Mouse (Mus musculus) intestine, postnatal 0 days (tissue): ENCODE measurements at regions not wholly inside any gene's neighbourhood (a gene's known extent, or its start where the extent isn't known, plus 50 kb on each side); places are given as distances from the start of the nearest gene placed in this dataset.

Source experiments
- ATAC-seq: fragments of 200-750 bp; cut with Nextera tagmentation; 2 replicates; pipeline ENCODE4 v1.8.0; 2017; ENCODE audit warnings: mild to moderate bottlenecking, moderate TSS enrichment, moderate library complexity
- H3K27ac ChIP-seq: fragments of 300-500 bp; sonication (generic); 2 replicates; pipeline ENCODE4 v1.5.1; 2014; ENCODE audit warnings: mild to moderate bottlenecking, low read depth, low read length, moderate library complexity
- H3K27me3 ChIP-seq: fragments of 300-500 bp; sonication (generic); replicated peaks from 2 replicates; pipeline ENCODE4 v1.6.1; 2014; ENCODE audit warnings: low read length, mixed read lengths; ENCODE audit not compliant: control insufficient read depth, insufficient read depth
- H3K36me3 ChIP-seq: fragments of 300-500 bp; sonication (generic); 2 replicates; pipeline ENCODE4 v1.6.1; 2014; ENCODE audit warnings: mild to moderate bottlenecking, moderate library complexity; ENCODE audit not compliant: control insufficient read depth, insufficient read depth
- H3K4me1 ChIP-seq: fragments of 300-500 bp; sonication (generic); replicated peaks from 2 replicates; pipeline ENCODE4 v1.6.1; 2014; ENCODE audit warnings: antibody characterized with exemption, low read length, mixed read lengths; ENCODE audit not compliant: control insufficient read depth, insufficient read depth
- H3K4me2 ChIP-seq: fragments of 300-500 bp; sonication (generic); replicated peaks from 2 replicates; pipeline ENCODE4 v1.6.1; 2014; ENCODE audit warnings: low read depth, mild to moderate bottlenecking, moderate library complexity
- H3K4me3 ChIP-seq: fragments of 300-500 bp; sonication (generic); 2 replicates; pipeline ENCODE4 v1.5.1; 2014; ENCODE audit warnings: low read depth, low read length
- H3K9ac ChIP-seq: fragments of 300-500 bp; sonication (generic); 2 replicates; pipeline ENCODE4 v1.6.1; 2014; ENCODE audit warnings: mild to moderate bottlenecking, low read depth, low read length
- H3K9me3 ChIP-seq: fragments of 300-500 bp; sonication (generic); 2 replicates; pipeline ENCODE4 v1.6.1; 2016; ENCODE audit warnings: mixed run types; ENCODE audit not compliant: control insufficient read depth
- CTCF ChIP-seq: sonication (generic); IDR thresholded peaks from 2 replicates; pipeline ENCODE4 v1.5.1; 2016; ENCODE audit warnings: low read depth, mild to moderate bottlenecking, control low read depth, antibody characterized with exemption, moderate library complexity
- WGBS: fragments of 180-500 bp; shearing (Covaris S2); extraction: QIAGEN DNeasy Blood & Tissue Kit; methylation state at CpG from one replicate; pipeline ENCODE4 v1.1.7; 2014; 5-methylcytosine and 5-hydroxymethylcytosine counted together

- no peak for TF ChIP-seq CTCF
- Histone ChIP-seq H3K36me3 (no peaks in the 10 kb centered on the region), H3K27ac (no peak overlapping the region), H3K4me3 (no peak overlapping the region), H3K4me2 (no peak overlapping the region), H3K27me3 (no peaks in the 10 kb centered on the region), H3K9ac (no peak overlapping the region), H3K9me3 (no peaks in the 10 kb centered on the region), H3K4me1 (no peaks in the 10 kb centered on the region)
- ATAC-seq = no peak
- 65% methylated on average over 13 of the region's 13 CpGs for WGBS
Measured at GRCm38 (mm10) chr12:112293105-112293504, 147.1 kb downstream of the Kif26a start.

GRCm38 (mm10) chr12:112295337-112295941 is 149.4 kb downstream of the Kif26a start:
- no peak for ATAC-seq
- WGBS = 84% methylated on average over 6 of the region's 6 CpGs
- Histone ChIP-seq H3K4me3 (no peak overlapping the region), H3K4me1 (no peaks in the 10 kb centered on the region), H3K27me3 (no peaks in the 10 kb centered on the region), H3K4me2 (no peak overlapping the region), H3K36me3 (no peaks in the 10 kb centered on the region), H3K27ac (no peak overlapping the region), H3K9ac (no peak overlapping the region), H3K9me3 (no peaks in the 10 kb centered on the region)
- TF ChIP-seq CTCF = no peak

DNA sequence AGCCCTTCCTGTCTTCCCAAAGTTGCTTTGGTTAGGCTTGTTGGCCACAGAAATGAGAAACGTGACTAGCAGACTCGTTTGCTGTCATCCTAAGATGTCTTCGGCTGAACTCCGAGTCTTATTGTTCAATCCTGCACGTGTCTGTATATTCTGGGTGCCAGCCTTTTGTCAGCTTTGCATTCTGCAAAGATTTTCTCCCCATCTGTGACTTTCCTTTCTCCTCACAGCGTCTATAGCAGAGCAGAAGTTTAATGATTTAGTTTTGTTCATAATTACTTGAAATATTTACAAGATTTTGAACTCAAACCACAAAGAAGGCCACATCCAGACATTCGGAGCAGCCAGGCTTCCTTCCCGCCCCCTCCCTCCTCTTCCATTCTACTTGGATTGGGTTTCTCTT is 152.5 kb downstream of the Kif26a start:
- no peak for TF ChIP-seq CTCF
- H3K36me3 ChIP-seq = no peaks in the 10 kb centered on the region
- H3K27ac ChIP-seq = no peak overlapping the region
- H3K9me3 ChIP-seq = no peaks in the 10 kb centered on the region
- 86% methylated on average over 8 of the region's 8 CpGs for WGBS
- H3K27me3 ChIP-seq = no peaks in the 10 kb centered on the region
- H3K9ac ChIP-seq = no peak overlapping the region
- no peak for ATAC-seq
- H3K4me3 ChIP-seq = no peak overlapping the region
- H3K4me2 ChIP-seq = no peak overlapping the region
- no peaks in the 10 kb centered on the region for H3K4me1 ChIP-seq

DNA sequence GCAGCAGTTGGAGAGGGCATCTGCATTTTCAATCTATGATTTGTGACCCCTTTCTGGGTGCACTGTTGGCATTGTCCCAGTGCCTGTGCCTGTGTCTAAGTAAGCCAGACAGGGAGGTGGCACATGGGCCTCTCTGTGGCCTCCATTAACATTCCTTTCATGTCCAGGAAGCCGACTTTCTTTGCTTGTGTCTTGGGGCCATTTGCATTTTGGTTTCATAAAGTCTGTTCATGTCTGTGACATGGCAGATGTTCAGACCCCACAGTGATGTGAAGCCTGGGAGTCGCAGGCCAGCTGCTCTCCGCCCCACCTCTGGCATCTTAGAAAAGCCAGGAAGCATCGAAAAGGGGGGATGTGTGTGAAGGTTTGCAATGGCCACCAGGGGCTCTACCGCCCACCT is 153.1 kb downstream of the Kif26a start:
- 71% methylated on average over 5 of the region's 5 CpGs for WGBS
- H3K4me2 ChIP-seq = no peak overlapping the region
- no peaks in the 10 kb centered on the region for H3K9me3 ChIP-seq
- H3K36me3 ChIP-seq = no peaks in the 10 kb centered on the region
- ATAC-seq = no peak
- no peak overlapping the region for H3K9ac ChIP-seq
- no peak overlapping the region for H3K4me3 ChIP-seq
- H3K27ac ChIP-seq = no peak overlapping the region
- no peaks in the 10 kb centered on the region for H3K4me1 ChIP-seq
- TF ChIP-seq CTCF = no peak
- no peaks in the 10 kb centered on the region for H3K27me3 ChIP-seq

DNA sequence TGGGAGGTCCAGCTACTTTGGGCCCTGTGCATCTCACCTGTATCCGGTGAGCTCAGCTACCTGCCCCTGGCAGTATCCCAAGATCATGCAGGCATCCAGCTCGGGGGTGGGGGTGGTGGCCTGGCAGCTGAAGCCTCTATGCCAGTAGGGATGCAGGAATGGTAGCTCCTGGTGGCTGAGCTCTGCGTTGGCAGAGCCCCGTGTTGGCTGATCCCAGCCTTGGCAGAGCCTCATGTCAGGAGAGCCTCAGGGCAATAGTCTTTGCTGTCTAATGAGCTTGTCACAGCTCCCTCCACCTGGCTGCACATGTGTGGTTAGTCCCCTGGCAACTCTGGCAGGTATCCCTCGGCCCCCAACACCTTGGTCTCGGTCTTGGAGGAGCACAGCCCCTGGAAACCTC is 153.6 kb downstream of the Kif26a start:
- TF ChIP-seq CTCF = no peak
- Histone ChIP-seq H3K9ac (no peak overlapping the region), H3K4me3 (no peak overlapping the region), H3K4me2 (no peak overlapping the region), H3K27me3 (no peaks in the 10 kb centered on the region), H3K4me1 (no peaks in the 10 kb centered on the region), H3K27ac (no peak overlapping the region), H3K36me3 (no peaks in the 10 kb centered on the region), H3K9me3 (no peaks in the 10 kb centered on the region)
- ATAC-seq = no peak
- WGBS = 83% methylated on average over 6 of the region's 6 CpGs

- H3K27ac ChIP-seq = no peak overlapping the region
- ATAC-seq = no peak
- no peak overlapping the region for H3K4me2 ChIP-seq
- no peaks in the 10 kb centered on the region for H3K27me3 ChIP-seq
- H3K9ac ChIP-seq = no peak overlapping the region
- no peak overlapping the region for H3K4me3 ChIP-seq
- no peak for TF ChIP-seq CTCF
- H3K4me1 ChIP-seq = no peaks in the 10 kb centered on the region
- 68% methylated on average over 4 of the region's 4 CpGs for WGBS
- H3K36me3 ChIP-seq = no peaks in the 10 kb centered on the region
- H3K9me3 ChIP-seq = no peaks in the 10 kb centered on the region
Measured at GRCm38 (mm10) chr12:112300125-112300524, 154.1 kb downstream of the Kif26a start.

DNA sequence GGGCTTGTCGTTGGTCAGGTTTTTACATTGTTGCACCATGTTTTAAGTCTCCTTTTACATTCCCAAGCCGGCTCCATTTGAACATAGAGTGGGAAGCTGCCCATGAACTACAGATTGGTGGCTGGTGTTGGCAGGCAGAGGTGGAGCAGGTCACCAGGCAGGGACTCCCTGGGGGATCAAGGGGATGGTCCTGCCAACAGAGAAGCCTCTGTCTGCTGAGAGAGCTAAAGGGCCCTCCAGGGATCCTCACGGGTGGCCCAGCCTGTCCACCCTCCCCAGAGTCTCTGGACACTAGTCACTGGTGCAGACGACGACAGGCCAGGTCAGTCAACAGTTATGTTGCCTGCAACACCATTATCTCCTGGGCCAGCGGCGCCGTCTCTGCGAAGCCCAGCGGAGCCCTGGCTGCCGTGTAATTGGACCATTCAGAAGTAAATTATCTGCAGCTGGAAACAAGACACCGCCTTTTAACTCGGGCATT is 155.4 kb downstream of the Kif26a start:
- H3K4me3 ChIP-seq = no peak overlapping the region
- H3K27me3 ChIP-seq = no peaks in the 10 kb centered on the region
- 43% methylated on average over 13 of the region's 13 CpGs for WGBS
- ATAC-seq = no peak
- no peak for TF ChIP-seq CTCF
- H3K9ac ChIP-seq = no peak overlapping the region
- H3K4me1 ChIP-seq = no peaks in the 10 kb centered on the region
- no peaks in the 10 kb centered on the region for H3K36me3 ChIP-seq
- no peak overlapping the region for H3K27ac ChIP-seq
- H3K4me2 ChIP-seq = no peak overlapping the region
- no peaks in the 10 kb centered on the region for H3K9me3 ChIP-seq
